Mouse (Mus musculus): ENCODE results near the gene Plcb4.

DNA sequence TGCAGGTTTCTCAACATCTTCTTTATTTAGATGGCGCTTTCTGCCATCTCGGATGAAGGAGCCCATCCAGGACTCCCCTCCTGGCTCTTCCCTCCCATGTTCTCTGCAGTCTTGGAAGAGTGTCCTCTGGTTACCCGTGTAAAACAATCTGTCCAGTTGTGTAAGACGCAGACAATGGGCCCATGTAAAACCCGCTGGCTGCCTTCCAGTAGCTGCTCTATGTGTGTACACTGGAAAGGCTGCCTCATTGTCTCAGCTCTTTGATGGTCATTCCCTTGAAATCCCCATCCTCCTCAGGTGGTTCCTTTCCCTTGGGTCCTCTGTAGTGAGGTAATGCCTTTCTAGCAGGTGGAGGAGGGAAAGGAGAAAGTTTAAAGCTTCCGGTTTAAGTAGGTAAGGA is 216.7 kb downstream of the Plcb4 start:
- TF ChIP-seq CTCF (IDR thresholded peaks at IDR 0.05; ENCODE audit: borderline replicate concordance, insufficient read depth, low read length) = no peak
- TF ChIP-seq POLR2A (IDR thresholded peaks at IDR 0.05; ENCODE audit: low read depth, low read length) = no peak
